Mouse (Mus musculus) myocyte (in vitro differentiated cells): ENCODE results near the gene Rab36. TPM values are rescaled to one million over a fixed set of nuclear protein-coding genes. Genes with fewer than 3 reads are reported as not detected.

Source experiments
- H3K27me3 ChIP-seq: one replicate; pipeline ENCODE4 v1.6.1; 2011; ENCODE audit not compliant: control insufficient read depth, insufficient read depth, insufficient read length
- H3K36me3 ChIP-seq: one replicate; pipeline ENCODE4 v1.6.1; 2011; ENCODE audit not compliant: control insufficient read depth, insufficient read depth
- H3K4me2 ChIP-seq: one replicate; pipeline ENCODE4 v1.6.1; 2011; ENCODE audit warnings: low read depth, control low read depth
- H3K4me3 ChIP-seq: one replicate; pipeline ENCODE4 v1.5.1; 2011; ENCODE audit warnings: mild to moderate bottlenecking, control low read depth, moderate library complexity
- H3K79me2 ChIP-seq: one replicate; pipeline ENCODE4 v1.6.1; 2011; ENCODE audit not compliant: control insufficient read depth, insufficient read depth
- H3ac ChIP-seq: one replicate; pipeline ENCODE4 v1.6.1; 2011; ENCODE audit not compliant: control insufficient read depth, insufficient read length
- CEBPB ChIP-seq: IDR thresholded peaks from 2 replicates; pipeline ENCODE4 v1.6.1; 2011; ENCODE audit warnings: mild to moderate bottlenecking, moderate library complexity; ENCODE audit not compliant: poor library complexity, insufficient read depth, severe bottlenecking
- E2F4 ChIP-seq: IDR thresholded peaks from one replicate; pipeline ENCODE4 v1.6.1; 2011; ENCODE audit warnings: mild to moderate bottlenecking, control low read depth, moderate library complexity; ENCODE audit not compliant: insufficient read depth
- MAX ChIP-seq: IDR thresholded peaks from one replicate; pipeline ENCODE4 v1.6.1; 2011; ENCODE audit warnings: low read depth, mild to moderate bottlenecking, control low read depth
- MYOD1 ChIP-seq, 3 experiments: IDR thresholded peaks; one replicate each; pipeline ENCODE4 v1.6.1; 2011; ENCODE audit warnings: control low read depth in 2 of 3, low read depth in 2 of 3, mild to moderate bottlenecking in 2 of 3, moderate library complexity in 1 of 3; ENCODE audit not compliant: insufficient read length in 2 of 3, control insufficient read depth in 1 of 3
- MYOG ChIP-seq, 3 experiments: IDR thresholded peaks; one replicate each; pipeline ENCODE4 v1.6.1; 2011; ENCODE audit warnings: control low read depth in 2 of 3, low read depth in 2 of 3, mild to moderate bottlenecking in 2 of 3; ENCODE audit not compliant: insufficient read length in 2 of 3, control insufficient read depth in 1 of 3, insufficient read depth in 1 of 3
- POLR2A ChIP-seq: IDR thresholded peaks from one replicate; pipeline ENCODE4 v1.6.1; 2011; ENCODE audit warnings: low read depth, mild to moderate bottlenecking, control low read depth, moderate library complexity; ENCODE audit not compliant: insufficient read length
- POLR2AphosphoS2 ChIP-seq: IDR thresholded peaks from one replicate; pipeline ENCODE4 v1.6.1; 2011; ENCODE audit warnings: low read depth, control low read depth; ENCODE audit not compliant: insufficient read length
- REST ChIP-seq: IDR thresholded peaks from one replicate; pipeline ENCODE4 v1.6.1; 2011; ENCODE audit warnings: mild to moderate bottlenecking, control low read depth, moderate library complexity; ENCODE audit not compliant: insufficient read depth, insufficient read length
- SRF ChIP-seq: IDR thresholded peaks from one replicate; pipeline ENCODE4 v1.6.1; 2011; ENCODE audit warnings: low read depth; ENCODE audit not compliant: control insufficient read depth, insufficient read length
- TCF12 ChIP-seq: IDR thresholded peaks from one replicate; pipeline ENCODE4 v1.6.1; 2011; ENCODE audit warnings: mild to moderate bottlenecking, control low read depth; ENCODE audit not compliant: poor library complexity, insufficient read depth, severe bottlenecking
- TCF3 ChIP-seq: IDR thresholded peaks from one replicate; pipeline ENCODE4 v1.6.1; 2011; ENCODE audit warnings: low read depth, control low read depth; ENCODE audit not compliant: insufficient read length
- USF1 ChIP-seq: IDR thresholded peaks from one replicate; pipeline ENCODE4 v1.6.1; 2011; ENCODE audit warnings: low read depth, mild to moderate bottlenecking, control low read depth, moderate library complexity
- polyA plus RNA-seq: library from polyadenylated mRNA; unstranded; fragments of >200 nt; fragmentation: generic; extraction: Trizol; gene quantifications from one replicate; pipeline ENCODE4 v1.2.1, GENCODE M21; 2012; ENCODE audit warnings: missing spikeins

Rab36 gene
- polyA plus RNA-seq, 1 experiment: 0.83 TPM

DNA sequence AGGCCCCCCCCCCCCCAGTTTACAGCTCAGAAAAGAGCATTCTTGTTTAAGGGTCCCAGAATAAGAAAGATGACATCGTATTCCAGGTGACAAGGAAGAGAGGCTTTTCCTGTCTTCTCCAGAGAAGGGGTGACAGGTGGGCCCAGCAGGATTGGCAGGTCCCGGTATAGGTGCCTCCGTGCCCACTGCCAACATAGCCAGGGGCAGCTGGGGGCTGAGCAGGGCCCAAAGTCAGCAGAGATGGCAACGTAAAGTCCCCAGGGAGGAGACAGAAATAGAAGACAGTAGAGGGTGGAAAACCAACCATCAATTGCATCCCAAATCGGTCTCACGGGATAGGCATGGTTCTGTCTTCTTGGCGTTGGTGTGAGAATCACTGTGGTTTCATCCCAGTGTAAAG is 11.9 kb downstream of the Rab36 start:
- H3K36me3 ChIP-seq: no peaks in the 10 kb centered on the region
- no peak overlapping the region for H3ac ChIP-seq
- no peak overlapping the region for H3K4me3 ChIP-seq
- no peaks in the 10 kb centered on the region for H3K79me2 ChIP-seq
- no peaks in the 10 kb centered on the region for H3K27me3 ChIP-seq
- no peak for TF ChIP-seq POLR2AphosphoS2
- no peak for TF ChIP-seq REST
- no peak for TF ChIP-seq POLR2A
- TF ChIP-seq SRF: no peak
- TF ChIP-seq USF1: no peak
- no peak overlapping the region for H3K4me2 ChIP-seq

DNA sequence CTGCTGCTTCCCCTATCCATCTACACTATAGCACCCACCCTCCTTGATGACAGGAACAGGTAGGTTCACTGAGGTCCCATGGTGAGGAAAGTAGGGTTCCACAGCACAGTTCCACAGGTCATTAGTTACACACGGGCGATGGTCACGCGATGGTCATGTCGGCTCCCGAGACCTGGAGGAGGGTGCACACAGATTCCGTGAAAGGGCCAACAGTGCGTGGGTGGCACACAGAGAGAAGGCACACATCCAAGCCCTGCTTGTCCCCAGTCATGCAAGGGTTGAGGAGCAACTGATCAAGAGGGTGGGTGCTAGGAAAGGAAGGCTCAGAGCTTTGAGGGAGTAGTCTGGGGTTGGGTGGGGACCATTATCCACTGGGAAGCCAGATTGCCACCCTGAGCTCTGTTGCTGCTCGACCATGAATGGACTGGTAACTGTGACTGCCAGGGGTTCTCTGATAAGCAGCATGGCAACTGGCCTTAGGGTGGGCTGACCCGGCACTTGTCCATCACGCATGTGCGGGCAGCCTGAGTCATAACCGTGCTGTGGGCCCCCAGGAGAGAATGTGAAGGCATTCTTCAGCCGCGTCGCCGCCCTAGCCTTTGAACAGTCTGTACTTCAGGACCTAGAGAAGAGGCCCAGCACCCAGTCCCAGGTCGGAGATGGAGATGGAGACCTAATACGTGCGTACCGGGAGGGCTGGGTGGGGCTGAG is 14.7 kb downstream of the Rab36 start:
- Histone ChIP-seq H3K27me3 (no peaks in the 10 kb centered on the region), H3K79me2 (no peaks in the 10 kb centered on the region), H3K36me3 (no peaks in the 10 kb centered on the region), H3K4me3 (no peak overlapping the region), H3ac (no peak overlapping the region), H3K4me2 (no peak overlapping the region)
- TF ChIP-seq TCF12 (no peak), MAX (no peak)

DNA sequence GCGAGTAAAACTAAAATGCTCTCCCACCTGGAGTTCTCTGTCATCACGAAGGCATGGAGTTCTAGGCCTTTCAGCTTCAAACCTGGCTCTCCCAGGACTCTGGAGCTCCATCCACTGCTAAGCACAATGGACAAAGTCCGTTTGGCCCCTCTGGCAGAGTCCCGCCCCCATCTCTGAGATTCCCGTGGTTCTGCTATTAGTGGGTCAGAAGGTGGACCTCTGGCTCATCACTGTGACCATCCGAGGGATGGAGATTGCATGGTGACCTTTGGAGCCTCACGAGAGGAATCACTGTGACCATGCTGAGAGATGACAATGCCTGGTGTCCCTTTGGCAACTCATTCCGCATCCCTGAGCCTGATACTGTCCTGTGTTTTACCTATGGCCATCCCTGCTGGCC is 16.0 kb downstream of the Rab36 start:
- Histone ChIP-seq H3K79me2 (no peaks in the 10 kb centered on the region), H3K36me3 (no peaks in the 10 kb centered on the region), H3K4me2 (no peak overlapping the region), H3ac (no peak overlapping the region), H3K27me3 (no peaks in the 10 kb centered on the region), H3K4me3 (no peak overlapping the region)
- TF ChIP-seq POLR2AphosphoS2: no peak
- no peak for TF ChIP-seq REST
- no peak for TF ChIP-seq E2F4
- TF ChIP-seq CEBPB: no peak
- TF ChIP-seq MYOG (IDR thresholded peaks at IDR 0.05; ENCODE audit: control insufficient read depth in 1 of 3, insufficient read depth in 1 of 3, insufficient read length in 2 of 3, low read depth in 2 of 3): no peak
- no peak for TF ChIP-seq TCF12
- no peak for TF ChIP-seq TCF3
- no peak for TF ChIP-seq POLR2A

DNA sequence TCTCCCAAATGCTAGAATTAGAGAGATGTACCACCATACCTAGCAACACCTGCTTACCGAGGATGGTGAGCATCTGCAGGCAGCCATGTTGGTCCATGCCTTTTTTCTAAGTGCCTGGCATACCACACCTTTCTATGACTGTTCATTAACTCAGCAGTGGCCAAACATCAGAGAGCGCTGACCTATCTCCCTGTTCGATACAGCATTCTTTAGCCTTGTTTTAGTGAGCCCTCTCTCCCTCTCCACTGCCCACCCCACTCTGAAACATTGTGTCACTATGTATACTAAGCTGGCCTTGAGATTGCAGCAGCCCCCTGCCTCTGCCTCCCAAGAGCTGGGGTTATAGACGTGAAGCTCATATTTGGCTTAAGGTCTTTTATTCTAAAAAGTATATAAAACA is 16.8 kb downstream of the Rab36 start:
- TF ChIP-seq MYOD1 (IDR thresholded peaks at IDR 0.05; ENCODE audit: control insufficient read depth in 1 of 3, insufficient read length in 2 of 3, low read depth in 2 of 3): no peak
- Histone ChIP-seq H3K27me3 (no peaks in the 10 kb centered on the region), H3K36me3 (no peaks in the 10 kb centered on the region), H3K79me2 (no peaks in the 10 kb centered on the region), H3K4me3 (no peak overlapping the region), H3K4me2 (no peak overlapping the region), H3ac (no peak overlapping the region)

DNA sequence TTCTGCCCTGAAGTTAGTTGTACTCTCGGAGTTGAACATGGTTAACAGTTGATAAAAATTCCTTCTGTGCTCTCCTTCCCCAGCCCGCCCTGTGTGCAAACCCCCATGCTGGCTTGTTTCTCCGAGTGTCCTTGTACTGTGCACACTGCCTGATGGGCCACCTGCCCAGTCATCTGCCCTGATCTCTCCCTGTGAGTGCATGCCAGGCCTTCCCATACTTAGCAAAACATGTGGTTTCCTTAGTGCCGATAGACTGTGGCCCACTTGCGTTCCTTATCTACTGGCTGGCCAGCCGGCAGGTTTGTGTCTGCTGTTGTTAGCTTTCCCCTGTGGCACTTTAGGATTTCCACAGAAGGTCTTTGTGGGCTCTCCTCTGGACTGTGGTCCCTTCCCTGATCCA is 17.3 kb downstream of the Rab36 start:
- H3K36me3 ChIP-seq: no peaks in the 10 kb centered on the region
- TF ChIP-seq MYOD1 (IDR thresholded peaks at IDR 0.05; ENCODE audit: control insufficient read depth in 1 of 3, insufficient read length in 2 of 3, low read depth in 2 of 3) (no peak), MYOG (IDR thresholded peaks at IDR 0.05; ENCODE audit: control insufficient read depth in 1 of 3, insufficient read depth in 1 of 3, insufficient read length in 2 of 3, low read depth in 2 of 3) (peak in 2 of 3 experiments; percentile 4 to 51)
- no peak overlapping the region for H3K4me2 ChIP-seq
- no peak overlapping the region for H3K4me3 ChIP-seq
- no peaks in the 10 kb centered on the region for H3K27me3 ChIP-seq
- no peaks in the 10 kb centered on the region for H3K79me2 ChIP-seq
- H3ac ChIP-seq: no peak overlapping the region

DNA sequence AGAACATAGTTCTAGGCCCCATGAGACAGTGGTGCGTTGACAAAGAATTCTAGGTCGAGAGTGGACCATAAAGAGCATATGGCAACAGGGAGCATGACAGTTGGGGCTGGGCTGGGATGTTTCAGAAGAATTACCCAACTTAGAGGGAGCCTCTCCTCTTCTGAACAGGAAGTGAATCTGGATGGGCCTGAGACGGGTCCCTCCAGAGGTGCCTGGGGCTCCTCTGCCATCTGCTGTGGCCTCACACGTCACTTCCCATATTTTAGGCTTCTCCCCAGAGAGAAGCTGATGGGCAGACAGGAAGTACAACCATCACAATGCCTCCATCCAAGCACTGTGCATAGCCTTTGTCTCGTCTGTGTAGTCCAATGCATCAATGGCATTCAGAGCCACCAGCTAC is 18.8 kb downstream of the Rab36 start:
- Histone ChIP-seq H3K4me3 (no peak overlapping the region), H3ac (no peak overlapping the region), H3K36me3 (no peaks in the 10 kb centered on the region), H3K4me2 (no peak overlapping the region), H3K79me2 (no peaks in the 10 kb centered on the region), H3K27me3 (no peaks in the 10 kb centered on the region)
- no peak for TF ChIP-seq MYOG (IDR thresholded peaks at IDR 0.05; ENCODE audit: control insufficient read depth in 1 of 3, insufficient read depth in 1 of 3, insufficient read length in 2 of 3, low read depth in 2 of 3)
- no peak for TF ChIP-seq MAX
- TF ChIP-seq E2F4: no peak
- TF ChIP-seq TCF3: no peak
- TF ChIP-seq TCF12: no peak
- TF ChIP-seq POLR2A: no peak
- TF ChIP-seq SRF: no peak
- TF ChIP-seq REST: no peak
- TF ChIP-seq USF1: no peak
- TF ChIP-seq POLR2AphosphoS2: no peak
- TF ChIP-seq MYOD1 (IDR thresholded peaks at IDR 0.05; ENCODE audit: control insufficient read depth in 1 of 3, insufficient read length in 2 of 3, low read depth in 2 of 3): no peak
- TF ChIP-seq CEBPB: no peak
